Mouse (Mus musculus): ENCODE data around the gene Mycs.

GRCm38 (mm10) chrX:5469165-5469564 lies at the start of gene Mycs:
- TF ChIP-seq GABPA (IDR thresholded peaks at IDR 0.05; ENCODE audit: low read depth, low read length): no peak
- TF ChIP-seq CHD2 (IDR thresholded peaks at IDR 0.05; ENCODE audit: low read length): no peak
- TF ChIP-seq POLR2AphosphoS2 (IDR thresholded peaks at IDR 0.05; ENCODE audit: low read length): no peak
- no peak for TF ChIP-seq NRF1 (IDR thresholded peaks at IDR 0.05; ENCODE audit: insufficient read depth, low read depth, low read length, poor library complexity, severe bottlenecking)
- TF ChIP-seq EP300 (IDR thresholded peaks at IDR 0.05; ENCODE audit: low read depth in 1 of 2, low read length in 2 of 2): no peak
- no peak for TF ChIP-seq CTCF (IDR thresholded peaks at IDR 0.05 in 2 of 3, conservative IDR thresholded peaks at IDR 0.05 in 1 of 3; ENCODE audit: control insufficient read depth in 1 of 3, insufficient read depth in 1 of 3, low read depth in 2 of 3, low read length in 3 of 3, poor library complexity in 1 of 3, severe bottlenecking in 1 of 3)
- no peak for TF ChIP-seq POLR2A (IDR thresholded peaks at IDR 0.05; ENCODE audit: control insufficient read depth in 1 of 2, insufficient read depth in 1 of 2, low read depth in 1 of 2, low read length in 2 of 2, poor library complexity in 1 of 2)
